Mouse (Mus musculus) small intestine, adult 2 months (tissue): Measurements from ENCODE around the gene Isg20l2.

Source experiments
- CTCF ChIP-seq: fragments of 200-500 bp; IDR thresholded peaks from 2 replicates; pipeline ENCODE4 v1.5.1; 2012; ENCODE audit warnings: low read depth, mild to moderate bottlenecking, control low read depth, inconsistent platforms, low read length, moderate library complexity, mixed read lengths; ENCODE audit not compliant: insufficient replicate concordance, insufficient read length; ENCODE audit errors: extremely low read depth
- POLR2A ChIP-seq: fragments of 200-500 bp; IDR thresholded peaks from 2 replicates; pipeline ENCODE4 v1.6.1; 2012; ENCODE audit warnings: low read depth, mild to moderate bottlenecking, control low read depth, inconsistent platforms, low read length, moderate library complexity

- TF ChIP-seq CTCF (no peak), POLR2A (0 out of 2 replicates have a peak, but pooled peaks have one; percentile 20)
Observed at GRCm38 (mm10) chr3:87910573-87911141, 19.5 kb upstream of the Isg20l2 start.
